Mouse (Mus musculus) ovary, postnatal 14 days (tissue): Measurements from ENCODE around the gene Tas2r140.

Experiments used
- DNase-seq: peaks from one replicate; pipeline ENCODE4 v3.0.0; 2022; ENCODE audit warnings: low spot score

Gene Tas2r140

GRCm38 (mm10) chr6:133055716-133056115 lies at the start of gene Tas2r140:
Gene Tas2r140 (minus strand): TSS chr6:133055816.
- DNase-seq: no peak

- no peak for DNase-seq
Measured at GRCm38 (mm10) chr6:133104609-133104921, 48.9 kb upstream of the Tas2r140 start, which contains the start of gene Smim10l1. Gene Smim10l1 (plus strand): TSS chr6:133104909.

- DNase-seq: no peak
Measured at GRCm38 (mm10) chr6:133102430-133102829, 46.8 kb upstream of the Tas2r140 start.

GRCm38 (mm10) chr6:133092226-133092625 lies 36.6 kb upstream of the Tas2r140 start:
- no peak for DNase-seq

- no peak for DNase-seq
Measured at GRCm38 (mm10) chr6:133037001-133037400, 18.6 kb downstream of the Tas2r140 start, which contains the start of gene Tas2r103. Gene Tas2r103 (minus strand): TSS chr6:133037101.
